17 mouse cellular contexts compared by ENCODE assay signal in the genomic region with DNA sequence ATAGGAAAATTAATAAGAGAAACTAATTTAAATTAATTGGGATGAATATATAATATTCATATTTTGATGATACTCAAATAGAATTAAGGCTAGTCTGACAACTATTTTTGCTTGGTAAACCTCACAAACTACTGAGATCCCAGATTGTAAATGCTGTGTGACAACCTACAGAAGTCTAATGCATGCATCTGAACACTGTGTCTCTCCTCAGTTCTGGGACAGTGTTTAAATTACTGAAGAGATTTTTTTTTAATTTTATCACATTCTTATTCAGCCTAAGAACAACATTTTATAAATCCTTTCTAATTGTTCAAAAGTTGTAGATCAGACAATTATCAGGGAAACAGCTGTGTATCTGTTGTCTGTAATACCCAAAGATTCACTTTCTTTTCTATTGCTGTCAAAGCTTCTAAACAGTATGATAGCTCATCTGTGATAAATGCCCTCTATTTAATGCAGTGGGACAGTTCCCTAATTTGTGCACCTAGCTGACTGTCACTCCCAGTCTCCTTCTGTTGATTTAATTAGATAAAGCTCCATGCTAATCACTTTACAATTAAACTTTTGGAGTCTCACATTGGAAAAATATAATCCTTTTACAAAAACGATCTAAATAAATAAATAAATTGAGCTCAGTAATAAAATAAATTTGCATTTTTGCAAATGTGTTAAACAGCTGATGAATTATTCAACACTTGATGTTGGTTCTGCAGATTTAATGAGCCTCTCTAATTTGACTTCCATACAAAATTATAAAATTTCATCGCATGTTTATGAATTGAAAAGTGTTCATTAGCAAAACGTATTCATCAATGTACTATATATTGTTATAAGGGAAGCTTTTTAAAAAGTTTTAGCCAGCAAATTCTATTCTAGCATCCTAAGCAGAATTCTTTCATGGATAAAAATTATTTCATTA. TPM values are rescaled to one million over a fixed set of nuclear protein-coding genes. Genes with fewer than 3 reads are reported as not detected.
DNase-seq lines count a peak whose midpoint lies in the region; ATAC-seq and TF ChIP-seq lines count a peak whose summit lies in the region.
"Had no signal": no experiment of that assay in that cellular context is flagged by ENCODE, and none has a peak within 500 bp of the region (broad histone marks: within the 10 kb centered on the region; RNA-seq: fewer than 3 reads in every experiment).

No protein-coding gene starts in this region.

- no peaks in the 10 kb centered on the region for H3K4me1 ChIP-seq in midbrain, embryonic 14.5 days (ENCODE audit: control insufficient read depth, insufficient read depth, low read length)
- no peaks in the 10 kb centered on the region for H3K4me1 ChIP-seq in midbrain, embryonic 11.5 days (ENCODE audit: control insufficient read depth, insufficient read depth, low read length)
- no peaks in the 10 kb centered on the region for H3K4me1 ChIP-seq in forebrain, embryonic 13.5 days
- H3K4me1 ChIP-seq in forebrain, embryonic 16.5 days (replicated peaks; ENCODE audit: control insufficient read depth, insufficient read depth, low read length) = no peaks in the 10 kb centered on the region
- no peaks in the 10 kb centered on the region for H3K4me1 ChIP-seq in lung, adult 2 months (ENCODE audit: control insufficient read depth, insufficient read depth, low read length)
- H3K4me1 ChIP-seq: embryonic facial prominence, embryonic 10.5 days; heart, embryonic 12.5 days; hindbrain, embryonic 12.5 days had no signal

- H3K36me3 ChIP-seq in midbrain, embryonic 14.5 days (ENCODE audit: control insufficient read depth, insufficient read depth, low read length) = no peaks in the 10 kb centered on the region
- no peaks in the 10 kb centered on the region for H3K36me3 ChIP-seq in midbrain, embryonic 11.5 days (ENCODE audit: control insufficient read depth, insufficient read depth, low read length)
- no peaks in the 10 kb centered on the region for H3K36me3 ChIP-seq in forebrain, embryonic 13.5 days (ENCODE audit: poor library complexity, severe bottlenecking)
- no peaks in the 10 kb centered on the region for H3K36me3 ChIP-seq in forebrain, embryonic 16.5 days (ENCODE audit: control insufficient read depth, insufficient read depth)
- H3K36me3 ChIP-seq: embryonic facial prominence, embryonic 10.5 days; heart, embryonic 12.5 days; hindbrain, embryonic 12.5 days had no signal

- no peak overlapping the region for H3K4me2 ChIP-seq in midbrain, embryonic 14.5 days (ENCODE audit: low read length)
- H3K4me2 ChIP-seq in midbrain, embryonic 11.5 days = no peak overlapping the region
- H3K4me2 ChIP-seq in forebrain, embryonic 13.5 days = no peak overlapping the region
- no peak overlapping the region for H3K4me2 ChIP-seq in forebrain, embryonic 16.5 days (ENCODE audit: low read length)
- H3K4me2 ChIP-seq: heart, embryonic 12.5 days; hindbrain, embryonic 12.5 days had no signal

- TF ChIP-seq CTCF in lung, adult 2 months (IDR thresholded peaks at IDR 0.05; ENCODE audit: insufficient read depth, low read length) = no peak

- H3K4me3 ChIP-seq in midbrain, embryonic 14.5 days (replicated peaks; ENCODE audit: low read depth, low read length) = no peak overlapping the region
- H3K4me3 ChIP-seq in midbrain, embryonic 11.5 days (ENCODE audit: low read depth, low read length) = no peak overlapping the region
- no peak overlapping the region for H3K4me3 ChIP-seq in forebrain, embryonic 13.5 days
- no peak overlapping the region for H3K4me3 ChIP-seq in forebrain, embryonic 16.5 days (replicated peaks; ENCODE audit: low read length)
- H3K4me3 ChIP-seq in lung, adult 2 months (replicated peaks; ENCODE audit: extremely low read depth, low read depth, low read length) = no peak overlapping the region
- H3K4me3 ChIP-seq: embryonic facial prominence, embryonic 10.5 days; heart, embryonic 12.5 days; hindbrain, embryonic 12.5 days had no signal

- H3K9me3 ChIP-seq in midbrain, embryonic 14.5 days (ENCODE audit: control insufficient read depth, low read length) = no peaks in the 10 kb centered on the region
- H3K9me3 ChIP-seq in midbrain, embryonic 11.5 days (ENCODE audit: control insufficient read depth, low read length) = no peaks in the 10 kb centered on the region
- H3K9me3 ChIP-seq in forebrain, embryonic 13.5 days (replicated peaks) = no peaks in the 10 kb centered on the region
- no peaks in the 10 kb centered on the region for H3K9me3 ChIP-seq in forebrain, embryonic 16.5 days (ENCODE audit: control insufficient read depth, low read length)
- H3K9me3 ChIP-seq: embryonic facial prominence, embryonic 10.5 days; heart, embryonic 12.5 days; hindbrain, embryonic 12.5 days had no signal

- TF ChIP-seq POLR2A in lung, adult 2 months (IDR thresholded peaks at IDR 0.05; ENCODE audit: borderline replicate concordance, extremely low read depth, low read depth, low read length) = no peak

- no peak overlapping the region for H3K9ac ChIP-seq in midbrain, embryonic 14.5 days (replicated peaks; ENCODE audit: low read length)
- H3K9ac ChIP-seq in midbrain, embryonic 11.5 days (ENCODE audit: low read length) = no peak overlapping the region
- no peak overlapping the region for H3K9ac ChIP-seq in forebrain, embryonic 13.5 days
- H3K9ac ChIP-seq in forebrain, embryonic 16.5 days (replicated peaks; ENCODE audit: low read depth, low read length) = no peak overlapping the region
- H3K9ac ChIP-seq: heart, embryonic 12.5 days; hindbrain, embryonic 12.5 days had no signal

- 49% methylated on average over 3 of the region's 3 CpGs for WGBS in midbrain, embryonic 14.5 days
- 77% methylated on average over 3 of the region's 3 CpGs for WGBS in midbrain, embryonic 11.5 days
- WGBS in forebrain, embryonic 13.5 days = 49% methylated on average over 3 of the region's 3 CpGs
- 26% methylated on average over 3 of the region's 3 CpGs for WGBS in forebrain, embryonic 16.5 days
- WGBS in lung, adult 2 months = 78% methylated on average over 3 of the region's 3 CpGs

- H3K27me3 ChIP-seq in midbrain, embryonic 14.5 days (ENCODE audit: control insufficient read depth, insufficient read depth, low read length) = no peaks in the 10 kb centered on the region
- no peaks in the 10 kb centered on the region for H3K27me3 ChIP-seq in midbrain, embryonic 11.5 days (ENCODE audit: control insufficient read depth, insufficient read depth, low read length)
- no peaks in the 10 kb centered on the region for H3K27me3 ChIP-seq in forebrain, embryonic 13.5 days
- H3K27me3 ChIP-seq in forebrain, embryonic 16.5 days (replicated peaks; ENCODE audit: control insufficient read depth, insufficient read depth, low read length) = no peaks in the 10 kb centered on the region
- H3K27me3 ChIP-seq: heart, embryonic 12.5 days; hindbrain, embryonic 12.5 days had no signal

- H3K27ac ChIP-seq in midbrain, embryonic 14.5 days (replicated peaks; ENCODE audit: low read depth, low read length) = no peak overlapping the region
- no peak overlapping the region for H3K27ac ChIP-seq in midbrain, embryonic 11.5 days (ENCODE audit: low read depth, low read length)
- no peak overlapping the region for H3K27ac ChIP-seq in forebrain, embryonic 13.5 days
- H3K27ac ChIP-seq in forebrain, embryonic 16.5 days (ENCODE audit: low read length) = no peak overlapping the region
- H3K27ac ChIP-seq: embryonic facial prominence, embryonic 10.5 days; hindbrain, embryonic 12.5 days had no signal

- ATAC-seq in midbrain, embryonic 14.5 days (ENCODE audit: low FRiP score, low TSS enrichment) = peak; percentile 46; the same call in 1 of the 2 replicates
- ATAC-seq in midbrain, embryonic 11.5 days (ENCODE audit: low FRiP score) = no peak
- peak; percentile 77 for ATAC-seq in forebrain, embryonic 13.5 days
- peak; percentile 84 for ATAC-seq in forebrain, embryonic 16.5 days
- ATAC-seq: hindbrain, embryonic 16.5 days; inflammation-experienced regulatory T-cells, adult 6 months; intestine, postnatal 0 days had no signal

- DNase-seq in midbrain, embryonic 14.5 days = peak; percentile 21
- no peak for DNase-seq in midbrain, embryonic 11.5 days (ENCODE audit: low spot score, missing footprints)
- DNase-seq in retina, postnatal 1 day = peak; percentile 59
- no peak for DNase-seq in cerebellum, postnatal 10 days
- DNase-seq in lung, adult 2 months = no peak
- DNase-seq: adrenal gland, postnatal 10 days; cerebellum, adult 18-20 months; cerebellum, adult 9-11 months; gastrocnemius, postnatal 25 days had no signal

RNA-seq across cellular contexts. Expression of gene Luzp2, which starts 58.7 kb away (rescaled TPM):
- 60.2 and 64.3 TPM in 2 replicates for polyA plus RNA-seq in midbrain, embryonic 14.5 days (2014; fragmentation: Nextera tagmentation; extraction: Ambion mirVana)
- polyA plus RNA-seq in midbrain, embryonic 11.5 days (2014; fragmentation: Nextera tagmentation; extraction: Ambion mirVana) = 5.0 and 6.5 TPM in 2 replicates
- polyA plus RNA-seq in forebrain, embryonic 13.5 days (2015; fragmentation: Nextera tagmentation; extraction: Ambion mirVana) = 7.6 and 9.9 TPM in 2 replicates
- 24.0 and 29.4 TPM in 2 replicates for polyA plus RNA-seq in forebrain, embryonic 16.5 days (2015; fragmentation: Nextera tagmentation; extraction: Ambion mirVana)
- 0.06 TPM in 1 of 2 replicates, not detected in the other for polyA plus RNA-seq in lung, adult 2 months (2012; rRNA removed)
- polyA plus RNA-seq: inflammation-experienced regulatory T-cells, adult 6 months had no signal

Comparison
In these comparisons a context has a peak if more than half of its experiments do, and no peak if none do; other contexts are left out.
1. DNase-seq: peak in midbrain, embryonic 14.5 days (single experiment) and retina, postnatal 1 day (single experiment); none in midbrain, embryonic 11.5 days (single experiment), cerebellum, postnatal 10 days (0 of 2) and lung, adult 2 months (single experiment).